Mouse (Mus musculus) telencephalon, adult 2 months (tissue): ENCODE results near the gene Ppp1r15a.

Experiments
- DNase-seq: peaks from one replicate; pipeline ENCODE4 v3.0.0-alpha.2; 2011; ENCODE audit warnings: low read depth, low spot score

Ppp1r15a gene

DNA sequence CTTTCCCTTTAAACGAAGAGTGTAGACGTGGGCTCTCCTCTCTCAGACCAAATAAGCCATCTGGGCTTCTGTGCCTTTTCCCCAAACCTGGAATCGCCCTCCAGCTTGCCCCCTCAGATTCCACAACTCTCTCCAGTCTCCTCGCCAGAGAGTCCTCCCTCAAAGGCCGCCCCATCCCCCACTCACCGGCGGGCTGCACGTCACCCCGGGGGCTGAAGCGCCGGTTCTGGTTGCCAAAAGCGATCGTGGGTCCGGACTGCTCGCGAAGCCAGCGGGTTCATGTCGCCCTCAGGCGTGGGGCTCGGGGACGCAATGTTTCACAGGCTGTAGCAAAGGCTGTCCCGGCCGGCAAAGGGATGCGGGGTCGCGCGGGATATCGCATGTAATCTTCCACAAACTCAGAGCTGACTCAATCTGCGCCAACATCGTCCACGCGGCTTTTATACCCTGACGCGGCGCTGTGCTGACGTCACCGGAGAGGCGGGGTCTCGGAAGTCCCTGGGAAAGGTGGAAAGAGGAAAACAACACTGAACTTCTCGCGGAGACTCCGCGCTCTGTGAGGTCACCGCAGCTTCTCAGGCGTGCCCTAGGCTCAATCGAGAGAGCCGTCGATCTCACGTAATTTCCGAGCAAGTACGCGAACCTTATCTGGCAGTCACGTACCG, at the start of gene Ppp1r15a, which contains the start of gene Plekha4:
Gene Ppp1r15a (minus strand): TSS at position 460 of the 665 bp plus-strand sequence.
Gene Plekha4 (plus strand): TSS at position 522 of the 665 bp plus-strand sequence.
- peak; percentile 81 for DNase-seq

DNA sequence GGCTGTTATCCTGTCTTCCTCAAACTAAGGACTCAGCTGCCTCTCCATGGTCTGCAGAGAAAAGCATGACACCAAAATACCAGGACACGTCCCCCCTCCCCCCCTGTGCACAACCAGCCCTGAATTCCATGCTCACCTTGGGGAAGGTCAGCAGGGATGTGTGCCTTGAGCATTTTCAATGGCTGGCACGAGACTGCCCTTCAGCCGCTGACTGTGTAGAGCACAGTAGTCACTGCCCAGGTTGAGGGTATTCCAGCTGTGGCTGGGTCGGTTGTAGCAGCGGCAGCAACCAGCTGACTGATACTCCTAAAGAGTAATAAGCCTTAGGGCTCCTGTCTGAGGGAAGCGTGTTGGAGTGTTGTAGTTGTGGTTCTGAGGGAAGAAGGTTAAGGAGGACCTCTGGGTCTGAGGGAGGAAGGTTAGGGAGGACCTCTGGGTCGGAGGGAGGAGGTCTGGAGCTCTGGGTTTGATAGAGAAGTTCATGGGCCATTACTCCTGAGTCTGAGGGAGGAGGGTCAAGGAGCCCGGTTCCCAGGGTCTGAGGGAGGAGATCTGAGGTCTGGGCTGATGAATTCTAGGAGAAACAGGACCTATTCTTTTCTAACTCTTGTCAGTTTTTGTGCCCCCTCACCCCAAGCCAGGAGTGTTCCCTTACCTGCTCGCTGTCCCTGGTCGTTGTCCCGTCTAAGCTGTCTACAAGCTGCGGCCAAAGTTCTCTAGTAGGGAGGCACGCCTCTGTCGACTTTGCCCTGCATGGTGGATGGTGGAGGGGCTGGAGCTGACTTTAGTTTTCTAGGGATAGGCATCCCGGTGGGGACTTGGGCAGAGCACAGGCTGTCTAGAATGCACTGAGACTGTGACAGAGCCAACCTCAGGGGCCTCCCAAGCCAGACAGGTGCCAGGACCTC, 48.7 kb upstream of the Ppp1r15a start:
- no peak for DNase-seq

DNA sequence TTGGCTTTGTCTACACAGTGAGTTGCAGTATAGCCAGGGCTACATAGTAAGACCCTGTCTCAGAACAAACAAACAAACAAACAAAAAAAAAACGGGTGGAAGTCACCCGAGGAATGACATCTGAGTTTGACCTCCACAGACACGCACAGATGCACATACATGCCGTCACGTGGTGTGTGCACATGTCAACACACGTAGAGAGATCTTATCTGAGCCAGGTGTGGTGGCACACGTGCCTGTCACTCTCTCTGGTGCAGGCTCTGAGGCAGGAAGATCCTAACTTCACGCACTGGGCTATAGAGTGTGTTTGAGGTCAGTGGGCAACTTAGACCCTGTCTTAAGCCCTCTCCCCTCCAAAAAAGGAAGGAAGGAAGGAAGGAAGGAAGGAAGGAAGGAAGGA, 47.9 kb upstream of the Ppp1r15a start:
- DNase-seq, result no peak

DNA sequence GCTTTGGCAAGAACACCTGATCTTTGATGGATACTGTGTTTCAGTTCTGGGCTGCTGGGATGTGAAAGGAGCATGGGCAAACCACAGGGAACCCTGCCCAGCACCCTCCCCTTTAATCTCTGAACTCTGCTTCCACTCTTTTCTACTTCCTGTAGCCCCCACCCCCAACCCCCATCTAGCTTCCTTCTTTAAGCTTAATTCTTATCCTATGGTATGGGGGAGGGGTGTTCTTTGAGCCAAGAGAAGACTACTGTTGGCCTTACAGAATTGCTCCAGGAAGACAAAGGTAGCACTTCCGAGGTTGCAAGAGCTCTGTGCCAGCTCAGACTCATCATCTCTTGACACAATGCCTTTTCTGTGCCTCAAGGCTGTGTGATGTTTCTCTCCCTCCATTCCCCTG, 45.9 kb upstream of the Ppp1r15a start:
- no peak for DNase-seq

DNA sequence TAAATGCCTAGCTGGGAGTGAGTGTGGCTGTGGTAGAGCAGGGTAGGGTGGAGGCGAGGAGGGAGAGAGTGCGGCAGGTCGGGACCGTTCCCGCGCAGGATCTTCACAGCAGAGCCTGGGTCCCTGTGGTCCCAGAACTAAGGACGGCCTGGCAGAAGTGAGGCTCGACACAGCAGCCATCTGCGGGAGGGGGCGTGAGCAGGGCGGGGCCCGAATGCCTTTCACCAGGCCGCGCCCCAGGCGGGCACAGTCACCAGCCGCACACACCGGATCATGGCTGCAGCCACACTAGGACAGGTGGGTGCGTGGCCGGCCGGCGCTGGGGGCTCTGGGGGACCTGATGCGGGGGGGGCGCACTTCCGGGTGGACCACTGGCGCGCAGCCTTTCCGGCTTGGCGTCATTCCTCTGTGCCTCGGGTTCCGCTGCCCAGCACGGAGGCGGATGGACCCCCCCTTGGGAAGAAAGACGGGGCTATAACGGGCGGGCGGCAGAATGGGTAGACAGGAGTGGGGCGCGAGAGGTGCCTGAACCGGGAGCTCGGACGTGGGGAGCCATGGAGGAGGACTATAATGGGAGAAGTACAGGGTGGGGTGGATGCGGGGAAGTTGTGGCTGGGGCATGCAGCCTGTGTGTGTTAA, 44.2 kb upstream of the Ppp1r15a start, which contains the start of gene Bcat2:
Gene Bcat2 (plus strand): TSS at position 51 of the 639 bp plus-strand sequence.
- DNase-seq, result no peak

DNA sequence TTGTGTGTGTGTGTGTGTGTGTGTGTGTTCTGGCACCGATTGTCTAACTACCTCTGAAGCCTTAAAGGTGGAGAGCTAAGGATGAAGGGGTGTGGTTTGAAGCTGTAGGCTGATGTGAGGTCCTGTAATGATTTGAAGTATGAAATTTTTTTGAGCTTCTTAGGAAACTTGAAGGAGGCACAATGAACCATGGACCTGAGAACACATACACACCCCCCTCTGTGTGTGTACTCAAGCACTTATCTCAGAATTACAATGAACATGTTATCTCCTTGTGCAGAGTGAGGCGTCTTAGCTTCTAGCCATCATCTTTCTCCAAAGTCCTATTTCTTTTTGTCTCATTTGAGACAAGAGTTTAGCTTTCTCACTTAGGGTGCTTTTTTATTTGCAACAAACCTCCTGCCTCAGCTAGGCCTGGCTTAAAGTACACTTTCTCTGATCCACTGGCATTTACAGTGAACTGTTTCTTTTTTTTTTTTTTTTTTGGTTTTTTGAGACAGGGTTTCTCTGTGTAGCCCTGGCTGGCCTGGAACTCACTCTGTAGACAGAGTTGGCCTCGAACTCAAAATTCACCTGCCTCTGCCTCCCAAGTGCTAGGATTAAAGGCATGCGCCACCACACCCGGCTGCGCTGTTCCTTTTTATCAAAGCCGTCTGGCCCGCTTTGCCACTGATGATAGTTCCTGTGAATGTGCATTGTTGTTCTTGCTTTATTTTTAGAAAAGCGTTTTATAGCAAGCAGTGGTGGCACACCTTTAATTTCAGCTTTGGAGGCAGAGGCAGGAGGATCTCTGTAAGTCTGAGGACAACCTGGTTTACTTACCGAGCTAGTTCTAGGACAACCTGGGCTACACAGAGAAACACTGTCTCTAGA, 42.8 kb upstream of the Ppp1r15a start:
- no peak for DNase-seq

DNA sequence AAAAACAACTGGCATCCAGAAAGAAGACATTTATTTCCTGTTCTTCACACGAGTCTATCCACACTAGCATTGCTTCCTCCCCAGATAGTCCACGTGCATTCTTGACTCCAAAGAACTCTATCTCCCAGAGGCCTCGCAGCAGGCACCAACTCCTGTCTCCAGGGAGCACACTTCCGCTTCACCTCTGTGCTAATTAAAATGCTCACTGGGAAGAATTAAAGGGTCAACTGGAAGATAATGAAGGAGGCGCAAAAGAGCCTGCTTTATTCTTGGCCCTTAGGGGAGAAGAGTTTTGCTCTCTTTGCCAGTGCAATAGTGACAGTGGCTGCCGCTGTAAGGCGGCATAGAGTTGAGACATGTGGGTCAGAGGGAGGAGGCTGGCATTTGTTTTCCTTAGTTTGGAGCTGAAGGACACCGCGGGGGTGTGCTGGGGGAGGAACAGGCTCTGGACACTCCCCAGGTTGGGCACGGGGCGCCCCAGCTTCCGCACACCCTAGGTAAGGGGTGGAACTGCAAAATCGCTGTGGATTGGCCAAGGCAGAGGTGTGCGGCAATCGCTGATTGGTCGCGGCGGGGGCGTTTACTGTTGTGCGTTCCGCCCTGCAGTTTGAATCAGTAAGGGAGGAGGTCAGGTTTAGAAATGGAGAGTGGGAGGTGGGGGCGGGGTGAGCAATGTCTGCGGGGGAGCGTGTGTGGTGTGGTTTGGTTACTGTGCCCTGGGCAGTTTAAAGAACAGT, 41.9 kb upstream of the Ppp1r15a start:
- peak; percentile 88 for DNase-seq

DNA sequence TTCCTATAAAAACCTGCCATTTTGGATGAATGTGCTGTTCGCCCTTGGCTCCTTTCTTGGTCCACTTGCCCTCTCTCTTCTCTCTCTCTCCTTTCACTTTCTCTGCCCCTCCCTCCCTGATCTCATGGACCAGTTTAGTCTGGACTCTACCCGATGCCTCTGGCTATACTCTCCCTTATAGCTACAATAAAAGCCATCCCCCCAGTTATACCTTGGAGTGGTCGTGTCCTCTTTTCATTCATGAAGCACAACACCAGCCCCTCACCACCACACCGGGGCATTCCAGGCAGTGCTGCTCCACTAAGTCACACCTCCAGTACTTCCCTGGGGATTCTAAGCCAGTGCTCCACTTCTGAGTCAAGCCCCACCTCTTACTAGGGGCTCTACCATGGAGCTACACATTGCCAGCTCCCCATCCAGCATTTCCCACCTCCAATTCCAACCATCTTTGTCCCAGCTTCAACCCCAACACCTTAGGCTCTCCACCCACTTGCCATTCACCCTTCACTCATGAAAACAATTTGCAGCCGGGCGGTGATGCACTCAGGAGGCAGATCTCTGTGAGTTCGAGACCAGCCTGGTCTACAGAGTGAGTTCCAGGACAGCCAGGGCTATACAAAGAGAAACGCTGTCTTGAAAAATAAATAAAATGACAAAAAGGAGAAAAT, 41.2 kb upstream of the Ppp1r15a start:
- no peak for DNase-seq

DNA sequence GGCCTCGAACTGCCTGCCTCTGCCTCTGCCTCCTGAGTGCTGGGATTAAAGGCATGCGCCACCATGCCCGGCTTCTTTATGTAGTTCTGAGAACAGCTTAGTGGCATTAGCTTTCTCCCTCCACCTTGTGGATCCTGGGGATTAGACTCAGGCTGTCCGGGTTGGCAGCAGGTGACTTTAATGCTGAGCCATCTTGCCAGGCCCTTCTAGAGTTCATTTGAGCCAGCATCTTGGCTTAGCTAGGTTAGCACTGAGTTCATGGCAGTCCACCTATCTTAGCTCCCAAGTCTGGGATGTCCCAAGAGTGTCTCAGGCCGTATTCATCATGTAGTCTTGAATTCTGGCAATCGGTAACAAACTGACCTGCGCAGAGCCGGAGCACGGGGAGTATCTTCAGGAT, 39.4 kb upstream of the Ppp1r15a start:
- no peak for DNase-seq

DNA sequence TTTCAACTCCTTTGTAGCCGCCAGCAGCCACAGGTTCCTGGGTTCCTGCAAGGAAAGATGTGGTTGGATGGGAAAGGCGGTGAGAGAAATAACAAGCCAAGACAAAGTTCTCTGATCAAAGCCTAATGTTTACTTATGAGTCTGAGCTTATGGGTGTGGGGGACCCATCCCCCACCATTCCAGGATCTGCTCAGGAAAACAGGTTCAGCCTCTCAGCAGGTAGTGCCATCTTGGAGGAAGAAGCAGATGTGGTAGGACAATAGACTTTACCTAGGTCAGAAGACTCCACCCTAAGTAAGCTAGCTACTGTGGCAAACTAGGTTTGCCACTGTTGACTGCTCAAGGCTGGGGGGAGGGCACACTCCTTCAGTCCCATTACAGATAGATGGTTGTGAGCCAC, 38.7 kb upstream of the Ppp1r15a start:
- DNase-seq, result no peak

DNA sequence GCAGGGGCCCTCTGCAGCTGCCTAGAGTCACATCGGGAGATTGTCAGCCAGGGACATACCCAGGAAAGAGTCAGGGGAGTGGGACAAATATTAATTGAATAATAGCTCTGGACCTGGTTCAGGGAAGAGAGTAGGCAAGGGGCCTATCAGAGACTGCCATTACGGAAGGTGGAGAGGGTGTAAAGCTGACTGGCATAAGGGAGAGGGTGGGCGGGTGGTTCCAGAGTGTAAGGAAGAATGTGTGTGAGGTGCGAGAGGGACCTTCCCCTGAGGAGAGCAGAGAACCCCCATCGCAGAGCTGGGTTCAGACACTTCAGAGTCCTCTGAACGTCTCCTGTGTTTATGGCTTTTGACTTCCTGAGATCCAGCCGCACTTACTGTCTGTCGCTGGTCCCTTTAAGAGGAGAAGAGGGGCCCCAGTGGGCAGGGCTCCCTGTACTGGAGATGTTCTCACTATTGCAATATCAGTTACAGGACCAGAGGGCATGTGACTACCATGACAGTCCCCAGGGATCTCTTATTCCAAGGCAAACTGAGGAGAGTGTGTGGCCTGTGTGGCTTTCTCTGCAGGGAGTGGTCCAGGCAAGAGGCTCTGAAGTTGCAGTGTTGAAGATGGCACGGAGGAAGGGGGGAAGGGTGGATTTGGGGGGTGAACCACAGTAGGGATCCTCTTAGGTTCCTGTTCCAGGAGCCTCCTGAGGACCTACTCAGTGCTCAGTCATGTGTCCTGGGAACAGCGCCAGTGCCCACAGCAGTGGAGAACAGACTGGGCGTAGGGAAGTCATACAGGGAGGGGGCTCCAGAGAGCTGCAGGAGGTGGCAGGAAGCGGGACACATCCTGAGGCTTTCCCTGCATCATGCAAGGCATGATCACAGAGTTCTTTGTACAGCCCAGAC, 35.8 kb upstream of the Ppp1r15a start:
- DNase-seq, result no peak

DNA sequence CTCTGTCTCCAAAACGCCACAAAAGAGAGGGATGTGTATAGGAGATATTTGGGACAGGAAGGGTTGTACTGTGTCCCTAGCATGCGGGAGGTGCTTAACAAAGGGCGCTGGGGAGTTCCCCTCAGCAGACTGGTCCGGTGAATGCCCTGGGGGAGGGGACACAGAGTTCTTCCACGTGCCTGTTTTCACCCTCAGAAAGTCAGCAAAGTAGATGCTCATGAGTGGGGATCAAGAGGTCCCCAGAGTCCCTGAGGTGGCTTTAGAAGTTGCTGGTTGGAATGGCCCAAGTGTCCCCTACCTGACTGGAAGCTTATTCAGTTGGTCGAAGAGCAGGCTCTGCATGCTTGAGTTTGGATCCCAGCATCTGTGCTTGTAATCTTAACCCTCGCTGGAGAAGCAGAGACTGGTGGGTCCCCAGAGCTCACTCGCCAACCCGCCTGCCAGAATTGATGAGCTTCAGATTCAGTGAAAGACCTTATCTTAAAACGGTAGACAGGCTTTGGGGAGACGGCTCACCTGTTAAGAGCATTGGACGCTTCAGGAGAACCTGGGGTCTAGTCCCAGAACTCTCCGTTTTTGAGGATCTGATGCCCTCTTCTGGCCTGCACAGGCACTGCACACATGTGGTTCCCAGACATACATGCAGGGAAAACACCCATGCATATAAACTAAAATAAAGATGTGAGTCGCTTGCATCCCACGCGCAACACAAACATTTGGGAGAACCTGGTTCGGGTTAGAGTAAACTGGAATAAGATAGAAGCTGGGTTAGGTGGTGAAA, 35.0 kb upstream of the Ppp1r15a start:
- no peak for DNase-seq

DNA sequence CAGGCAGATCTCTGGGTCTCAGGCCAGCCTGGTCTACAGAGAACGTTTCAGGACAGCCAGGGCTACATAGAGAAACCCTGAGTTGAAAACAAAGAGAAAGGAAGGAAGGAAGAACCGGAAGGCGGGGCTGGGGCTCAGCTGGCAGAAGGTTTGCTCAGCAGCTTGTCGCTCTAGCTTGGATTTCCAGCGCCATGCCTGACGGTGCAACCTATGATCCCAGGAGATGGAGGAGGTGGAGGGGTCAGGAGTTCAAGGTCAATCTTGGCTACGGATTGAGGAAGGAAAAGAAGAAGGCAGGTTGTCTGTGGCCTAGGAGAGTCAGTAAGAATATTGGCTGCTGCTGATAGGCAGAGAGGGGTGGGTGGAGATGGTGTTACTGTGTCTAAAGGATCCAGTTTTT, 34.2 kb upstream of the Ppp1r15a start:
- DNase-seq, result no peak

DNA sequence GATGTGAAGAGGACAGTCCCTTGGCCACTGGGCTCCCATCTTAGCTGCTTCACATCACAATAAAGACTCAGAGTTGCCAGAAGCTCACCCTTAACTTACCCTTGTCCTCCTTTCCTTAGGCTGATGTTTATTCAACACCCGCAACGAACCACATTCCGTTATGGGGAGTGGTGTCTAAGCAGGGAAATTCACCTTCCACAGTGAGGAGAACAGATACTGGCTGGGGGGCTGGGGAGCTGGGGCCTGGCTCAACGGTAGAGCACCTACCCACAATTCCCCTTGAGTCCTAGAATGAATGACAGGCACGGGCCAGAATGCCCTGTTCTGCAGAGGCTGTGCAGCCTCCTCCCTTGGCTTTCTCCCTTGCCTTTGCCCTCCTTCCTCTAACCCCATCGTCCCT, 32.8 kb upstream of the Ppp1r15a start:
- no peak for DNase-seq

DNA sequence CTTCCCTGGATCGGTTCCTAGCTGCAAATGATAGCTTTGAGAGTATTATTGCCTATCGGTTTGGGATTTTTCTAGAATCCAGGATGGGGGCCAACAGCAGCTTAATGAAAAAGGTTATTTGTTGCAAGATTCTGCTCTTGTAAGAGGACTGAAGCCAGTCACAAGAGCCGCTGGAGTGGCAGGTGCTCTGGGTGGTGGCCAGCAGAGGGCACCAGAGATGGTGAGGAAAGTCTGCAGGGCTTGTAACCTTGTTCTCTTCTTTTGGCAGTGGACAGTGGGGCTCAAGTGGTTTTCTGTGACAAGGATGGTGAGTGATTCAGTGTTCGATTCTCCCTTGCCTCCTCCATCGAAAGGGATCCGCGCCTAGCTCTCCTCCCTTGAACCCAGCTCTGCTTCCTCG, 29.7 kb upstream of the Ppp1r15a start:
- no peak for DNase-seq

DNA sequence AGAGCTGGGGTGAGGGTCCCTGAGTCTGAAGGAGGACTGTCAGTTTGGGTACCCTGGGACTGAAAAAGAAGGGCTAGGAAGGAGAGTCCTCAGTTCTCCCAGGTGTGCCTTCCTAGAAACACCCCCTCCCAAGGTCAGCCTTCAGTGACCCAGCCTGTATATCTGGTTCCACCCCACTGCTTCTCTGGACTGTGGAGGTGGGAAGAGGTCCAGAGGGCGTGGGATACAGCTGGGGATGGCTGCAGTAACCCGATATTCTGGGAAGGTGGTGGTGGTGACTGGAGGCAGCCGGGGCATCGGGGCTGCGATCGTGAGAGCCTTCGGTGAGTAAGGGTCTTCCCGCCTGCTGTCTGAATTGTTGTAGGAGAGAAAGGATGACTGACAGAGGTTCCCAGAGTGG, 28.7 kb upstream of the Ppp1r15a start, which contains the start of gene Hsd17b14:
Gene Hsd17b14 (plus strand): TSS at position 150 of the 400 bp plus-strand sequence.
- no peak for DNase-seq

DNA sequence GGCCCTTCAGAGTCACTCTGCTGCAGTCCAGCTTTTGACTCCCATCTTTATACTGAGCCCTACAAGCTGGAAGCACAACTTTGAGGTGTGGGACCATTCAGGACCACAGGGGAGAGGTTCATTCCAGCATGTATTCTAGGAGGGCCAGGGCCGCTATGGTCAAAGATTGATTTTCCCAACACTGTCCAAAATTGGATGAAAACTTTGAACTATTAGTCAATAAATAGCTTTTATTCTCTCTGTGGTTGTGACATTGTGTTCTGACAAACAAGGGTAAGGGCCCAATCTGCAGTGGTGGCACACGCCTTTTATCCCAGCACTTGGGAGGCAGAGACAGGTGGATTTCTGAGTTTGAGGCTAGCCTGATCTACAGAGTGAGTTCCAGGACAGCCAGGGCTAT, 27.9 kb upstream of the Ppp1r15a start:
- no peak for DNase-seq

DNA sequence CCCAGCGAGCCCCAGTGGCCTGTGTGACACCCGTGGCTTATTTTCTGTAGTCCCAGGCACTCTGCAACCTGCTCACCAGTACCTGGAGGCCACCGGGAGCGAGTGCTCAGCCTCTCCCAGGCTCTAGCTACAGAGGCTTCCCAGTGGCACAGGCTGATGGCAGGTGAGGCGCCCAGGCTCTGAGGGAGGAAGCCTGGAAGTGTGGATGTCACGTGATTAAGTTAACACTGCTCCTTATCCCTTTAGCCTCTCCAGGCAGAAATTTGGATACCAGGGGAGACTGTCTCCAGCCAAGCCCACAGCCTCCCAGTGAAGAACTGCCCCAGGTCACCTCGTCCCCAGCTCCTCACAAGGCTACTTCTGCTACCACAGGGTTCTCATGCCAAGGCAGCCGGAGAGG, 27.5 kb upstream of the Ppp1r15a start:
- no peak for DNase-seq
